Mouse (Mus musculus): ENCODE data around the gene Pla2g4a. TPM values are rescaled to one million over a fixed set of nuclear protein-coding genes. Genes with fewer than 3 reads are reported as not detected.

The Pla2g4a gene
- polyA plus RNA-seq (2014; fragmentation: Illumina TruSeq; extraction: RNeasy Lipid Tissue Mini Kit (QIAGEN cat#74804); ENCODE audit: low read depth, low replicate concordance) = 4.2 TPM

GRCm38 (mm10) chr1:149960734-149961424 is at the start of gene Pla2g4a:
Pla2g4a (minus strand) TSS chr1:149961290.

Other genes starting within 250 kb of the Pla2g4a start
- gene Ptgs2, start 138.7 kb upstream of the Pla2g4a start, polyA plus RNA-seq (2014; fragmentation: Illumina TruSeq; extraction: RNeasy Lipid Tissue Mini Kit (QIAGEN cat#74804); ENCODE audit: low read depth, low replicate concordance) = 1.0 TPM